Mouse (Mus musculus) neural tube, embryonic 11.5 days (tissue): ENCODE results near the gene Tln2. TPM values are rescaled to one million over a fixed set of nuclear protein-coding genes. Genes with fewer than 3 reads are reported as not detected.

Source experiments
- ATAC-seq: fragments of 200-750 bp; cut with Nextera tagmentation; 2 replicates; pipeline ENCODE4 v1.8.0; 2017; ENCODE audit warnings: moderate number of reproducible peaks, mild to moderate bottlenecking, moderate TSS enrichment, moderate library complexity; ENCODE audit not compliant: insufficient read depth, low FRiP score, low TSS enrichment
- DNase-seq: peaks from one replicate; pipeline ENCODE4 v3.0.0-alpha.2; 2015; ENCODE audit warnings: low spot score
- H3K27ac ChIP-seq: fragments of 300-500 bp; sonication (generic); 2 replicates; pipeline ENCODE4 v1.5.1; 2014; ENCODE audit warnings: low read depth, mild to moderate bottlenecking, low read length
- H3K27me3 ChIP-seq: fragments of 300-500 bp; sonication (generic); 2 replicates; pipeline ENCODE4 v1.6.1; 2014; ENCODE audit warnings: mild to moderate bottlenecking, low read length, mixed read lengths; ENCODE audit not compliant: control insufficient read depth, insufficient read depth
- H3K36me3 ChIP-seq: fragments of 300-500 bp; sonication (generic); 2 replicates; pipeline ENCODE4 v1.6.1; 2014; ENCODE audit warnings: mild to moderate bottlenecking, low read length, moderate library complexity, mixed read lengths; ENCODE audit not compliant: control insufficient read depth, insufficient read depth
- H3K4me1 ChIP-seq: fragments of 300-500 bp; sonication (generic); 2 replicates; pipeline ENCODE4 v1.6.1; 2014; ENCODE audit warnings: low read length, mixed read lengths; ENCODE audit not compliant: control insufficient read depth, insufficient read depth
- H3K4me2 ChIP-seq: fragments of 300-500 bp; sonication (generic); 2 replicates; pipeline ENCODE4 v1.6.1; 2014; ENCODE audit warnings: low read depth, mild to moderate bottlenecking, moderate library complexity
- H3K4me3 ChIP-seq: fragments of 300-500 bp; sonication (generic); 2 replicates; pipeline ENCODE4 v1.5.1; 2014; ENCODE audit warnings: low read depth, low read length
- H3K9ac ChIP-seq: fragments of 300-500 bp; sonication (generic); 2 replicates; pipeline ENCODE4 v1.6.1; 2014; ENCODE audit warnings: mild to moderate bottlenecking, low read length
- H3K9me3 ChIP-seq: fragments of 300-500 bp; sonication (generic); 2 replicates; pipeline ENCODE4 v1.6.1; 2016; ENCODE audit warnings: low read length; ENCODE audit not compliant: control insufficient read depth
- WGBS: fragments of 180-500 bp; shearing (Covaris S2); extraction: QIAGEN DNeasy Blood & Tissue Kit; methylation state at CpG from one replicate; pipeline ENCODE4 v1.1.7; 2014; 5-methylcytosine and 5-hydroxymethylcytosine counted together
- microRNA counts: library from miRNA; unstranded; fragments of <30 nt; microRNA quantifications from one replicate; lab custom pipeline; 2015
- microRNA-seq: library from miRNA; unstranded; fragments of <30 nt; microRNA quantifications from one replicate; pipeline ENCODE4, GENCODE M21; 2016
- polyA plus RNA-seq: library from polyadenylated mRNA; unstranded; fragments of >200 nt; fragmentation: Nextera tagmentation; extraction: Ambion mirVana; gene quantifications from 2 replicates; pipeline ENCODE4 v1.2.1, GENCODE M21; 2014

The Tln2 gene
- polyA plus RNA-seq, 1 experiment from 2014 or later: 14.6 TPM

GRCm38 (mm10) chr9:67178203-67178602 is 381.3 kb downstream of the Tln2 start:
- WGBS: 64% methylated on average over 5 of the region's 5 CpGs
- no peak overlapping the region for H3K27ac ChIP-seq

DNA sequence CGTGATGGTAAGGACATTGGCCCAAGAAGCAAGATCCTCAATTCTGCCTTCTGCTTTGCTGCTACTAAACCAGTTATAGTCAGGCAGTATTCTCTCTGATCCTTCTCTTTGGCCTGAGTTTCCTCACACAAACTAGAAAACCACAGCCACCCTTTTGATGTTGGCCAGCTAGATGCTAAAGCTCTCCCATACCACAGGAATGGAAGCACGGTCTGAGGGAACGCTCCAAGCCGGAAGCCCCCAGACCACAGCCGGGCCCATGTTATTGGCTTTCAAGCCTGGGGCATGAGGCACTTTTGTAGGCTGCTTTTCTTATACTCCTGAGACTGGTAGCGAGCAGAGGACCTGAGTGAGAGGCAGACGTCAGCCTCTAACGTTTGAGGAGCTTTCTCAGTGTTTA is 383.4 kb downstream of the Tln2 start:
- 84% methylated on average over 8 of the region's 8 CpGs for WGBS
- H3K4me3 ChIP-seq: no peak overlapping the region

More at GRCm38 (mm10) chr9:67178203-67178602, 381.3 kb downstream of the Tln2 start:
- H3K9me3 ChIP-seq: no peaks in the 10 kb centered on the region
- no peaks in the 10 kb centered on the region for H3K36me3 ChIP-seq
- DNase-seq: no peak
- no peak overlapping the region for H3K4me2 ChIP-seq
- no peaks in the 10 kb centered on the region for H3K27me3 ChIP-seq
- no peak overlapping the region for H3K4me3 ChIP-seq
- no peak for ATAC-seq
- H3K4me1 ChIP-seq: peaks cover 6% of the 10 kb centered on the region; the same call in 1 of the 2 replicates
- H3K9ac ChIP-seq: no peak overlapping the region

DNA sequence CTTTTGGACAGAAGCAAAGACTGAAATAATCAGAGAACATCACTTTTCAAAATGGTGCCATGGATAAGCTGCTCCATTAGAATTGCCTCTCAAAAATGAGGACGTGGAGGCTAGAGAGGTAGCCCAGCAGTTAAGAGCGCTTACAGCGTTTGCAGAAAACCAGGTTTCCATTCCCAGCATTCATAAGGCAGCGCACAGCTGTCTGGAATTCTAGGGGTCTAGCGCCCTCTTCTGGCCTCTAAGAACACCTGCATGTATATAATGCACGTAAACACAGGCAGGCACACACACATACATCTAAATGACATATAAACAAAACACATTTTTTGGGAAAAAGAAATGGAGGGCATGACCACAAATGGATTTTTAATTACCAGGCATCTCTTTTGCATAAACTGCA is 385.7 kb downstream of the Tln2 start:
- no peak for ATAC-seq
- 90% methylated on average over 6 of the region's 6 CpGs for WGBS
- H3K4me2 ChIP-seq: no peak overlapping the region
- no peak overlapping the region for H3K9ac ChIP-seq
- DNase-seq: no peak
- H3K27ac ChIP-seq: no peak overlapping the region
- peaks cover 6% of the 10 kb centered on the region; the same call in 1 of the 2 replicates for H3K4me1 ChIP-seq
- H3K9me3 ChIP-seq: 0 out of 2 replicates have a peak, but pooled peaks cover 2% of the 10 kb centered on the region
- H3K36me3 ChIP-seq: no peaks in the 10 kb centered on the region
- no peaks in the 10 kb centered on the region for H3K27me3 ChIP-seq
- H3K4me3 ChIP-seq: no peak overlapping the region

More for the DNA sequence above, 383.4 kb downstream of the Tln2 start:
- Histone ChIP-seq H3K9ac (no peak overlapping the region), H3K27ac (no peak overlapping the region), H3K36me3 (no peaks in the 10 kb centered on the region), H3K4me1 (peaks cover 6% of the 10 kb centered on the region; the same call in 1 of the 2 replicates), H3K27me3 (no peaks in the 10 kb centered on the region), H3K9me3 (0 out of 2 replicates have a peak, but pooled peaks cover 2% of the 10 kb centered on the region), H3K4me2 (no peak overlapping the region)
- no peak for ATAC-seq
- DNase-seq: no peak

DNA sequence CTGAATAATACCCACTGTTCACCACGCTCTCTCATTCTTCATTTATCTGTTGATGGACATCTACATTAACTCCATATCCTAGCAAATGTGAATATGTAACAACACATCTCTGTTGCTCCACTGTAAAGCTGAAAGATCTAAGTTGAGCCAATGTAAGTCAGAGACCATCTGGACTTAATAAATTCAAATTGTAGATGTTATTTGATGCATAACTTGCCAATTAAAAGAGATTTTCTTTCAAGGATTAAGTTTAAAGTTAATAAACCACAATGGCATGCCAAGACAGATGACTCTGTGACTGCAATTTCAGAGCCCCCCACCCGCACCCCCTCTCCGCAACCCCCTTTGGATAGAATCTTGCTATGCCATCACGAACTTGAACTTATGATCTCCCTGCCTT is 386.3 kb downstream of the Tln2 start:
- Histone ChIP-seq H3K27ac (no peak overlapping the region), H3K9ac (no peak overlapping the region), H3K36me3 (no peaks in the 10 kb centered on the region), H3K4me1 (peaks cover 4% of the 10 kb centered on the region; the same call in 1 of the 2 replicates), H3K27me3 (no peaks in the 10 kb centered on the region), H3K4me3 (no peak overlapping the region), H3K4me2 (no peak overlapping the region), H3K9me3 (0 out of 2 replicates have a peak, but pooled peaks cover 2% of the 10 kb centered on the region)
- 95% methylated on average over 4 of the region's 4 CpGs for WGBS
- no peak for ATAC-seq
- DNase-seq: no peak

- no peaks in the 10 kb centered on the region for H3K27me3 ChIP-seq
- H3K36me3 ChIP-seq: no peaks in the 10 kb centered on the region
- no peak overlapping the region for H3K4me2 ChIP-seq
- H3K27ac ChIP-seq: no peak overlapping the region
- H3K9ac ChIP-seq: no peak overlapping the region
- H3K4me1 ChIP-seq: peaks cover 4% of the 10 kb centered on the region; the same call in 1 of the 2 replicates
- H3K4me3 ChIP-seq: no peak overlapping the region
- DNase-seq (no peak), ATAC-seq (no peak)
- 93% methylated on average over 4 of the region's 4 CpGs for WGBS
- 0 out of 2 replicates have a peak, but pooled peaks cover 2% of the 10 kb centered on the region for H3K9me3 ChIP-seq
Observed at GRCm38 (mm10) chr9:67171409-67171808, 388.1 kb downstream of the Tln2 start.

- ATAC-seq (no peak), DNase-seq (no peak)
- Histone ChIP-seq H3K4me1 (peaks cover 4% of the 10 kb centered on the region; the same call in 1 of the 2 replicates), H3K9me3 (0 out of 2 replicates have a peak, but pooled peaks cover 2% of the 10 kb centered on the region), H3K27ac (no peak overlapping the region), H3K4me2 (no peak overlapping the region), H3K9ac (no peak overlapping the region), H3K27me3 (no peaks in the 10 kb centered on the region), H3K36me3 (no peaks in the 10 kb centered on the region), H3K4me3 (no peak overlapping the region)
- WGBS: 83% methylated on average over 8 of the region's 8 CpGs
Observed at GRCm38 (mm10) chr9:67170759-67171158, 388.7 kb downstream of the Tln2 start.

GRCm38 (mm10) chr9:67170047-67170446 is 389.5 kb downstream of the Tln2 start:
- Histone ChIP-seq H3K9ac (no peak overlapping the region), H3K27ac (no peak overlapping the region), H3K36me3 (no peaks in the 10 kb centered on the region), H3K4me2 (no peak overlapping the region), H3K9me3 (0 out of 2 replicates have a peak, but pooled peaks cover 2% of the 10 kb centered on the region), H3K4me3 (no peak overlapping the region), H3K4me1 (peaks cover 4% of the 10 kb centered on the region; the same call in 1 of the 2 replicates), H3K27me3 (no peaks in the 10 kb centered on the region)
- no peak for DNase-seq
- WGBS: 78% methylated on average over 3 of the region's 3 CpGs
- no peak for ATAC-seq

MicroRNAs within 50 kb of the gene (microRNA counts, 519-probe panel; counts per million panel counts)
- microRNA mmu-miR-190 (lab: Ali Mortazavi, UCI): 171 counts per million, percentile 57 among the panel's probes with 10 or more counts

Small RNA genes within 50 kb of the gene (microRNA-seq; reads per million reads assigned to microRNA genes)
- 43.7 reads per million, percentile 38 among the genes with 10 or more reads in this experiment for gene Mir190a

Other genes with a start within 250 kb of the Tln2 start
- gene C2cd4b, start 199.7 kb upstream of the Tln2 start, polyA plus RNA-seq: 0.95 and 1.1 TPM in 2 replicates